Mouse (Mus musculus) ES-E14 (cell line): ENCODE data around the gene Slfn14.

Experiments used
- HCFC1 ChIP-seq: IDR thresholded peaks from 2 replicates; pipeline ENCODE4 v1.6.1; 2012; ENCODE audit warnings: low read length, inconsistent platforms, borderline replicate concordance; ENCODE audit not compliant: insufficient read depth
- MAFK ChIP-seq: IDR thresholded peaks from 2 replicates; pipeline ENCODE4 v1.6.1; 2014; ENCODE audit warnings: mild to moderate bottlenecking, low read depth, low read length, inconsistent platforms; ENCODE audit not compliant: insufficient read depth

- TF ChIP-seq HCFC1 (no peak), MAFK (no peak)
Measured at GRCm38 (mm10) chr11:83285627-83286026, 899 bp downstream of the Slfn14 start.
